Mouse (Mus musculus): Measurements from ENCODE around the gene Pde4d.

Pde4d gene

GRCm38 (mm10) chr13:109994240-109994764 is 1544.6 kb downstream of the Pde4d start:
- no peak for DNase-seq

- DNase-seq = no peak
These were observed 1552.3 kb downstream of the Pde4d start for GRCm38 (mm10) chr13:110002081-110002480.

All from B cell, adult 2 months (primary cell).